Mouse (Mus musculus) kidney, adult 2 months (tissue): Measurements from ENCODE around the gene Gm17490. TPM values are rescaled to one million over a fixed set of nuclear protein-coding genes. Genes with fewer than 3 reads are reported as not detected.

ENCODE experiments used
- DNase-seq: peaks from one replicate; pipeline ENCODE4 v3.0.0; 2021
- H3K27ac ChIP-seq: fragments of 200-500 bp; 2 replicates; pipeline ENCODE4 v1.5.1; 2012; ENCODE audit warnings: low read depth, low read length, control low read depth, inconsistent platforms; ENCODE audit not compliant: insufficient read depth
- H3K27me3 ChIP-seq: fragments of 200-500 bp; replicated peaks from 2 replicates; pipeline ENCODE4 v1.6.1; 2012; ENCODE audit warnings: mild to moderate bottlenecking, moderate library complexity, low read length, inconsistent platforms; ENCODE audit not compliant: control insufficient read depth, insufficient read depth
- H3K36me3 ChIP-seq: fragments of 200-500 bp; 2 replicates; pipeline ENCODE4 v1.6.1; 2012; ENCODE audit warnings: mild to moderate bottlenecking, moderate library complexity, low read length, inconsistent platforms; ENCODE audit not compliant: control insufficient read depth, insufficient read depth
- H3K4me1 ChIP-seq: fragments of 200-500 bp; 2 replicates; pipeline ENCODE4 v1.6.1; 2011; ENCODE audit warnings: low read length; ENCODE audit not compliant: control insufficient read depth, insufficient read depth
- H3K4me3 ChIP-seq: fragments of 200-500 bp; 2 replicates; pipeline ENCODE4 v1.5.1; 2011; ENCODE audit warnings: mild to moderate bottlenecking, low read depth, low read length, control low read depth; ENCODE audit not compliant: insufficient read depth
- CTCF ChIP-seq: fragments of 200-500 bp; conservative IDR thresholded peaks from 2 replicates; pipeline ENCODE4 v1.5.1; 2011; ENCODE audit warnings: low read depth, mild to moderate bottlenecking, control low read depth, low read length, moderate library complexity, mixed read lengths; ENCODE audit not compliant: insufficient read depth, insufficient read length
- POLR2A ChIP-seq: fragments of 200-500 bp; IDR thresholded peaks from one replicate; pipeline ENCODE4 v1.6.1; 2011; ENCODE audit warnings: low read depth, low read length, control low read depth
- WGBS: fragments of 180-500 bp; shearing (Covaris S2); methylation state at CpG from one replicate; pipeline ENCODE4 v1.1.7; 2018; 5-methylcytosine and 5-hydroxymethylcytosine counted together
- polyA plus RNA-seq: library from polyadenylated mRNA; depleted of rRNA; stranded (reverse); fragments of >200 nt; gene quantifications from 2 replicates; pipeline ENCODE4 v1.2.3, GENCODE M21; 2012; rRNA removed

The Gm17490 gene
- not detected in 2 replicates for polyA plus RNA-seq

GRCm38 (mm10) chr2:11625890-11626289 lies at the start of gene Gm17490:
Gm17490 (minus strand) TSS chr2:11626264.
- no peak for TF ChIP-seq POLR2A
- no peak for TF ChIP-seq CTCF
- Histone ChIP-seq H3K27me3 (no peaks in the 10 kb centered on the region), H3K27ac (no peak within 1 kb of the TSS), H3K36me3 (no peaks in the 10 kb centered on the region), H3K4me3 (no peak within 1 kb of the TSS), H3K4me1 (no peaks in the 10 kb centered on the region)
- 93% methylated on average over 5 of the region's 5 CpGs for WGBS
- DNase-seq = no peak

DNA sequence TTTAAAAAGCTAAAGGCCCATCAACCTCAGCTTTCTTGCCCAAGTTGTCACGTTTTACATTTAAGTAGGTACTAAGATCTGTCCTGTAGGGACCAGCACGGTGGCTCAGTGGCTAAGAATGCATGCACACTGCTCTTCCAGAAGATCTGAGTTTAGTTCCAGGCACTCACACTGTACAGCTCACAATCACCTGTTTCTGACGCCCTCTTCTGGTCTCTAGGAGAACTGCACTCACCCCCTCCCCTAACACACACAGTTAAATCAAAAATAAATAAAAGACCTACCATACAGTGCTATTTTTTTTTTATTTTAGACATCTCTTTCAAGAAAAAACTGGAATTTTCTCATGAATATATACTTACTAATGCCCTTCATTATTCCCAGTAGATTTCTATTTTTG lies 46.1 kb upstream of the Gm17490 start:
- TF ChIP-seq POLR2A (no peak), CTCF (peak; percentile 34)
- 30% methylated on average over 3 of the region's 3 CpGs for WGBS
- Histone ChIP-seq H3K4me3 (no peak overlapping the region), H3K27ac (no peak overlapping the region), H3K36me3 (no peaks in the 10 kb centered on the region), H3K4me1 (no peaks in the 10 kb centered on the region), H3K27me3 (no peaks in the 10 kb centered on the region)
- peak; percentile 24 for DNase-seq

GRCm38 (mm10) chr2:11665326-11665725 lies 39.3 kb upstream of the Gm17490 start:
- 45% methylated on average over 3 of the region's 3 CpGs for WGBS
- DNase-seq = peak; percentile 91
- TF ChIP-seq POLR2A (no peak), CTCF (no peak)
- Histone ChIP-seq H3K4me3 (no peak overlapping the region), H3K27me3 (no peaks in the 10 kb centered on the region), H3K27ac (0 out of 2 replicates have a peak overlapping the region, but pooled peaks have one; percentile 60), H3K36me3 (no peaks in the 10 kb centered on the region), H3K4me1 (no peaks in the 10 kb centered on the region)

- H3K36me3 ChIP-seq = no peaks in the 10 kb centered on the region
- H3K4me1 ChIP-seq = no peaks in the 10 kb centered on the region
- H3K27ac ChIP-seq = peak overlapping the region; percentile 43
- H3K27me3 ChIP-seq = no peaks in the 10 kb centered on the region
- no peak overlapping the region for H3K4me3 ChIP-seq
- 59% methylated on average over 4 of the region's 4 CpGs for WGBS
- DNase-seq = peak; percentile 80
- TF ChIP-seq POLR2A = no peak
- no peak for TF ChIP-seq CTCF
Observed at GRCm38 (mm10) chr2:11664806-11665205, 38.7 kb upstream of the Gm17490 start.

- DNase-seq = no peak
- H3K4me1 ChIP-seq = no peaks in the 10 kb centered on the region
- H3K36me3 ChIP-seq = no peaks in the 10 kb centered on the region
- H3K4me3 ChIP-seq = no peak overlapping the region
- H3K27ac ChIP-seq = peak overlapping the region; percentile 43
- no peak for TF ChIP-seq POLR2A
- peak; percentile 32 for TF ChIP-seq CTCF
- WGBS = 43% methylated on average over 6 of the region's 6 CpGs
- no peaks in the 10 kb centered on the region for H3K27me3 ChIP-seq
Observed at GRCm38 (mm10) chr2:11664367-11664766, 38.3 kb upstream of the Gm17490 start.

- 4% methylated on average over 10 of the region's 10 CpGs for WGBS
- no peak for TF ChIP-seq POLR2A
- TF ChIP-seq CTCF = peak; percentile 97
- Histone ChIP-seq H3K27ac (no peak overlapping the region), H3K27me3 (no peaks in the 10 kb centered on the region), H3K4me1 (no peaks in the 10 kb centered on the region), H3K36me3 (no peaks in the 10 kb centered on the region), H3K4me3 (no peak overlapping the region)
- peak; percentile 91 for DNase-seq
Observed at GRCm38 (mm10) chr2:11663961-11664360, 37.9 kb upstream of the Gm17490 start.

- no peak for DNase-seq
- no peak overlapping the region for H3K4me3 ChIP-seq
- no peaks in the 10 kb centered on the region for H3K27me3 ChIP-seq
- no peaks in the 10 kb centered on the region for H3K4me1 ChIP-seq
- WGBS = 97% methylated on average over 1 of the region's 1 CpGs
- no peak overlapping the region for H3K27ac ChIP-seq
- H3K36me3 ChIP-seq = no peaks in the 10 kb centered on the region
- no peak for TF ChIP-seq POLR2A
Observed at GRCm38 (mm10) chr2:11662907-11663230, 36.8 kb upstream of the Gm17490 start.

- H3K27me3 ChIP-seq = no peaks in the 10 kb centered on the region
- H3K4me3 ChIP-seq = no peak overlapping the region
- no peak overlapping the region for H3K27ac ChIP-seq
- WGBS = 79% methylated on average over 6 of the region's 6 CpGs
- no peaks in the 10 kb centered on the region for H3K36me3 ChIP-seq
- TF ChIP-seq CTCF (no peak), POLR2A (no peak)
- H3K4me1 ChIP-seq = no peaks in the 10 kb centered on the region
- DNase-seq = no peak
Observed at GRCm38 (mm10) chr2:11662143-11662906, 36.3 kb upstream of the Gm17490 start.
